Mouse (Mus musculus) cerebellum, adult 9-11 months (tissue): ENCODE data around the gene Olfr45.
"Not testable (repeated sequence)": the region's sequence is repeated elsewhere in the genome, so short reads cannot be mapped to it uniquely, and the experiment has no call there.

Experiments
- DNase-seq: peaks from one replicate; pipeline ENCODE4 v3.0.0; 2022

Gene Olfr45

DNA sequence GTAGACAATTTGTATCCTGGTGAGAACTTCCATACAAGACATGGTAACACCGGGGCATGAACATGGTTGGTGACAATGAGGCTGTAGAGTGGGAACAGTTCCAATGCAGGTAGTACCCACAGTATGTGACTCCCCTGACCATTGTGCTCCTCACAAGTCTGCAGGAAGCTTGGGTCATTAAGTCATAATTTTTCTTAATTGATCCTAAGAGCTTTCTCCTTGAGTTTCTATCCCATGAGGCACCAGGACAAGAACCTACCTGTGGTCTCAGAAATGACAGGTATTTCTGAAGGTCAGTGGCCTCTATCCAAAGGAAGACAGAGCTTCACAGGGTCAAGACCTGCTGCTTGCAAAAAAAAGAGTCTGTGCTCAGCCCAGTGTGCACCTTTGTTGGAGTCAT is at the start of gene Olfr45:
Gene Olfr45 (plus strand): TSS at position 301 of the 400 bp plus-strand sequence.
- no peak for DNase-seq

DNA sequence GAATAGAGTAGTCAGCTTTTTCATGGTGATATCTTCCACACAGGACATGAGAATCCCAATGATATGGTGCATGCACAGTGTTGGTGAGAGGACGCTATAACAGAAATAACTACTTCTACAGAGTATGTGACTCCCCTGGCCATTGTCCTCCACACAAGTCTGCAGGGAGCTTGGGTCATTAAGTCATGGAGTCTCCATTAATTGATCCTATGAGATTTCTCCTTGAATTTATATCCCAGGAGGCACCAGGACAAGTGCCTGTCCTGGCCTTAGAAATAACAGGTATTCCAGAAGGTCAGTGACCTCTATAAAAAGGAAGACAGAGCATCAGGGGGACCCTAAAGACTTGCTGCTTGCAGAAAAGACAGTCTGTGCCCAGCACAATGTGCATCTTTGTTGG is 35.6 kb upstream of the Olfr45 start, which contains the start of gene Olfr53:
Gene Olfr53 (plus strand): TSS at position 301 of the 400 bp plus-strand sequence.
- no peak for DNase-seq

DNA sequence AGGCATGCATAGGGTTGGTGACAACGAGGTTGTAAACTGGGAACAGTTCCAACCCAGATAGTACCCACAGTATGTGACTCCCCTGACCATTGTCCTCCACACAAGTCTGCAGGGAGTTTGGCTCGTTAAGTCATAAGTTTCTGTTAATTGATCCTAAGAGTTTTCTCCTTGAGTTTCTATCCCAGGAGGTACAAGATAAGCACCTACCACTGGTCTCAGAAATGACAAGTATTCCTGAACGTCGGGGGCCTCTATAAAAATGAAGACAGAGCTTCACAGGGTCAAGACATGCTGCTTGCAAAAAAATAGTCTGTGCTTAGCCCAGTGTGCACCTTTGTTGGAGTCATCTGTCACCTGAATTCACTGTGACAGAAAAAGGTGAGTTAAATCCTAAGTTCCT is 22.1 kb upstream of the Olfr45 start, which contains the start of gene Olfr539:
Gene Olfr539 (plus strand): TSS at position 301 of the 400 bp plus-strand sequence.
- no peak for DNase-seq

DNA sequence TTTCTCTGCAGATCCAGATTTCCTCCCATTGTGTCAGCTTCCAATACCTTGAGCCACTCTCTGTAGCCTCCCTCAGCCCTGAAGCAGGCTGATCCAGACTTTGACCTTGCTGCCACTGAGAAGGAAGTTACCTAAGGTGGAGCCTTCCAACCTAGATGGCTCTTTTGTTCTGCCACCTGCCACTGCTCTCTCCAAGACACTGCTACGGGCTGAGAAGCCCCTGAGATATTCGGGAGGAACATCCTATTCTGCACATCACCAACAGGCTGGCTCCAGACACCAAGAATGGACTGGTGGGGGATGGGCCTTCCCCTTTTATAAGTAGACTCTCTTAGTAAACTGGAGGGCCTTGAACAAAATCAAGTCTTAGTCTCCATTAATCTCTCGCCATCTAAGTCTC is 11.1 kb upstream of the Olfr45 start:
- not testable (repeated sequence) for DNase-seq

DNA sequence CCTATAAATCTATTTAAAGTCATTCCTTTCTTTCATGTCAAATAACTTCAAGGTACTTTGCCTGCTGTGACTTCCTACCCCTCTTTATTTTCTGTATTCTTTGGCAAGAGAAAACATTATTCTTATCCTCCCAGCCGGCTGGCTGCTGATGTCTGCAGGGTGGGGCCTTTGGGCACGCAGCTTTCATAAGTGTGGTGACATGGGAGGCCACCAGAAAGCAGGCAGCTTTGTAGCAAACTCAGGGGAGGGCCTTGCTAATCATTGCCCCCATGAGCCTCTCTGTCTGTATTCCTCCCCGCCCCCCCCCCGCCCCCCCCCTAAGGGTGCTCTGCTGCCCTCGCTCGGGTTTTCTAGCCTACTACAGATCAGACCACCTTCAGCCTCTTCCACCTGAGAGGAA is 5.9 kb upstream of the Olfr45 start:
- no peak for DNase-seq

DNA sequence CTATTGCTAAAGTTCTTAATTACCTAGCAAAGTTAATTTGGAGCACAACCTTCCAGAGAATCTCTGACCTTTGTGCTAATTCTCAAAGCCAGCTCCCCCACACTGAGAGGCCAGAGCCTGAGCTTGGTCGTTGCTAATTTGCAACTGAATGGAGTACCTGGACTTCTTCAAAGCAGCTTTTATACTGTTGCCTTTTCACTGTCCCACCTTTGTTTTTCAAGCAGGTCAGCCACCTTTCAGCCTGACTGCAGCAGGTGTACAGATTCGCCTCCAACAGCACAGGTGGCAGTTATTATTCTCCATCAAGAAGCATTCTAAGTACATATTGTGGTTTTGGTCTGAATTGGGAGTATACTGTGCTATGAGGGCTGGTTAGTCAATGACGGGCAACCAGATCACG is 2.2 kb upstream of the Olfr45 start:
- DNase-seq: not testable (repeated sequence)

DNA sequence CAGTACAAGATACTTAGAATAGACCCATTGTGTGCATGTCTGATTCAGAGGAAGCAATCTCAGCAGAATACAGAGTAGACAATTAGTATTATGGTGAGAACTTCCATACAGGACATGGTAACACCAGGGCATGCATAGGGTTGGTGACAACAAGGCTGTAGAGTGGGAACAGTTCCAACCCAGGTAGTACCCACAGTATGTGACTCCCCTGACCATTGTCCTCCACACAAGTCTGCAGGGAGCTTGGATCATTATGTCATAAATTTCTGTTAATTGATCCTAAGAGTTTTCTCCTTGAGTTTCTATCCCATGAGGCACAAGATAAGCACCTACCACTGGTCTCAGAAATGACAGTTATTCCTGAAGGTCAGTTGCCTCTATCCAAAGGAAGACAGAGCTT is 15.2 kb downstream of the Olfr45 start, which contains the start of gene Olfr541:
Gene Olfr541 (plus strand): TSS at position 301 of the 400 bp plus-strand sequence.
- DNase-seq: no peak

DNA sequence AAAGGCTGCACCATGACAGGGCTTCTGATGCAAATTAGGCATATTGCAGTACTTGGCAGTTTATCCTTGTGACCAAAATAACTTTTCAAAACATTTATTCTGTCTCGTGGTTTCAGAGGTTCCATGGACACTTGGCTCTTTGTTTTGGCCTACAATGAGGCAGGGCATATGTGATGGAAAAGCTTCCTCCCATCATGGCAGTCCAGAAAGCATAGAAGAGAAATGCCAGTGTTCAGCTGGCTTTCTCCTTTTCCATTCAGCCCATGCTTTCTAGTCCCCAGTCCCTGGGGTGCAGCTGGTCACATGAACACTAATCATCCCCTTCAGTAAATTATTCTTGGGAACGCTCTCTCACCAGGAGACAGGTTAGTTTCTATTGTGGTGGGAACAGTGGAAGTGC is 24.6 kb downstream of the Olfr45 start:
- no peak for DNase-seq

DNA sequence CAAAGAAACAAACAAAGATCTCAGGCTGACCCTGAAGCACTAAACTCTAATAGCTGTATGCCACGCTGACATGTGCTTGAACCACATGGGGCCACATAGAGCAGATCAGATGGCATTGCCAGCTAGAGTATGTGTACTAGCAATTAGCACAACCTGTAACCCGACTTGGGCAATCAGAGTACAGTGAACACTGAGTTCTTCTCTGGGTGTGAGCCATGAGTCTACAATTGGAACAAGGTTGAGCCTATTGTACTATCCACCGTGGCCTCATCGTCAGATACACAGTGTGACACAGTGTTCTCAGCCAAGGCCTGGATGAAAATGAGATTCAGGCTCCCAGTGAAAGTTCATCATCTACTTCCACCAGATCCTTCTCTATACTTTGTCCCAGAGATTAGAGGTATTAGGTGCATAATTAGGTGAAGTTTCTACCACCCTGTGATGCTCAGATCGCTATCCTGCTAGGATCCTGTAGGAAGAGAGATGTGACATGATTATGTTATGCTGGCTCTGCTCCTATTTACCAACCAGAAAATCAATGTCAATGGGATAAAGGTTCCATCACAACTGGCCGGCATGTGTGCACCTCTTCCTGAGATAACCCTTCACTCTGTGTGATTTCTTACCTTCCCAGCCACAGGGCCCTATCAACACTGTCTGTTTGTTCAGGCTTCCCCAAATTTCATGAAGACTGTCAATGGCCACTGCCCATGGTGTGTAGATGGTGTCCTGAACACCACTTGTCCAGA is 26.0 kb downstream of the Olfr45 start:
- DNase-seq: no peak

DNA sequence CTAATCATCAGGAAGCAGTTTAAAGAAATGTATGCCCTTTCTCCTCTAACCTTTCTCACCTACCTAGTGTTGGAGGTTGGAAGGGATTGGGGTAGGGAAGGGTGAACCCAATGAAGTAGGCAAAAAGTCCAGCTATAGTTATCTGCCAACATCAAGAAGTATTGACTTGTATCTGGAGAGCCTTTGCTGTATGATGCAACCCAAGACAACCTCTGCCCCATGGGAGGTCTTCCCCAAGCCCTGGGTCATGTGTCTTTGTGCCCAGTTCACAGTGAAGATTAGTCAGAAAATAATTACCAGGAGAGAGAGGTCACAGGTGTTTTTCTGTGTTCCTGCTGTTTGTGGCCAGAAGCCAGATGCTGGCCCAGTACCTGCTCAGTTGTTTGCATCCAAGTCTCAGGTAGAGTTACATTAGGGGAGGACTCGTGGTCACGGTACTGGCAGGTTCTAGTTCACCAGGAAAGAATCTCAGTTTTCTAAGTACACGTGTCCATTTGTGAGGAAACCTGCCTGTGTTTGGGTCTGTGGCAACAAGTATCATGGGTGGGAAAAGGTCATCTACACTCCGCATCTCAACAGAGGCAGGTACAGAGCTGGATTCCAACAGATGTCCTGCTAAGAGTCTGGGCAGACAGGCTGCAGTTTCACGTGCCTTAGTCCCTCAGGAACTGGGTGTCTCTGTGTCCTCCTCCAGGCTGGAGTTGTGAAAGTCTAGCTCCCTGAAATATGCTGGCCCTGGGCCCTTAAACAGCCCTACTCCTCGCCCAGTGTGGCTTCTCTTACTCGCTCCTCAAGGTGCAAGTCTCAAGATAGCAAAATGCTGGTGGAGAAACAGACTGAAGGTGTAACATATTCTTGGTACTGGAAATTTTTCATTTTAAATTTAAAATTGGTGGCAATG is 35.7 kb downstream of the Olfr45 start:
- no peak for DNase-seq

DNA sequence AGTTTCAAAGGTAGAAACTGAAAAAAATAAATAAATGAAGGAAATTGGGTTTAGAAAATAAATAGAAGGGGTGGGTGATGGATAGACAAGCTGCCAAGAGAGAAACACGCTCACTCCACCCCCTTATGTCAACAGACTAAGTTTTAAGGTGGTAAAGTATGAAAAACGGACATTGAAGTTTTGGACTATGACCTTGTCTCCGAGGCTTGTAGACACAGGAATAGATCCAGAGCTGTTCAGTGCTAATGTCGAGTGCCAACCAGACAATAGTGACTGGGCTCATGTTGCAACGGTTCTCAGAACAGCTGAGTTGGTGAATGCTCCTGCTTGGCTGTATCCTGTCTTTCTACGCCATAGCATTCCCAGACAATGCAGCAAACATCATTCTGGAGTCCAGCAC is 39.3 kb downstream of the Olfr45 start:
- DNase-seq: no peak

DNA sequence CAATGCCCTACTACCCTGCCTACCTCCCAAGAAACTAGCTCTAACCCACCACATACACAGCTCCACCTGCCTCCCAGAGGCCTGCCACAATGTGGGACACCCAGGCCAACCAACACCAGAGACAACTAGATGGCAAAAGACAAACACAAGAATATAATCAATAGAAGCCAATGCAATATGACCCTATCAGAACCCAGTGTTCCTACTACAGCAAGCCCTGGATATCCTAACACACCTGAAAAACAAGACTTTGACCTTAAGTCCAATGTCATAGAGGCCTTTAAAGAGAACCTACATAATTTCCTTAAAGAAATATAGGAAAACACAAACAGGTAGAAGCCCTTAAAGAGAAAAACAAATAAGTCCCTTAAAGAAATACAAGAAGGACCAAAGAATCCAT is 43.8 kb downstream of the Olfr45 start:
- DNase-seq: no peak

DNA sequence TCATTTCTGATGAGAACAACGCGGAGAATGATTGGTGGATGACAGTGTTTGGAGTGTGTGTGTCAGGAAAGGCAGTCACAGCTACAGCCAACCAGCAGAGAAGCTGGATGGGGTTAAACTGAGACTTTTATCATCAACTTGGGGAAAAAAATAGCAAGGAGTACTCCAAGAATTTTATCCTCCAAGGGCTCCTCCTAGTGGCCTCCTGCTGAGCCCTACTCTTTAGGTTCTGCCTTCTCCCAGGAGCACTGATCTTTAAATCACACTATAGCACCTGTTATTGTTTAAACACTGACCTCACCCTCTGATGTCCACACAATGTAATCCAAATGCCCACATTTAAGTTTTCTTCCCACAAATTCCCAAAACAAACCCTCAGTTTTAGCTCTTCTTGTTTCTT is 51.4 kb downstream of the Olfr45 start:
- DNase-seq: no peak
